Comparison of ENCODE assay signal across 9 mouse cellular contexts in genomic region chr7:34569747-34570113, GRCm38 (mm10).
A peak's percentile ranks its signal among the peaks of the same experiment; 100 is the strongest.
DNase-seq lines count a peak whose midpoint lies in the region; ATAC-seq lines count a peak whose summit lies in the region.
"Had no signal": no experiment of that assay in that cellular context is flagged by ENCODE, and none has a peak within 500 bp of the region (broad histone marks: within the 10 kb centered on the region; RNA-seq: fewer than 3 reads in every experiment).

No protein-coding gene starts in this region.

- H3K9ac ChIP-seq in liver, embryonic 11.5 days (ENCODE audit: low read depth, low read length): no peak overlapping the region
- peak overlapping the region; percentile 53 for H3K9ac ChIP-seq in forebrain, embryonic 11.5 days (ENCODE audit: low read length)
- H3K9ac ChIP-seq in neural tube, embryonic 13.5 days: peak overlapping the region; percentile 64; the same call in 1 of the 2 replicates

- DNase-seq in liver, embryonic 11.5 days (ENCODE audit: low spot score): no peak
- DNase-seq in liver: no peak
- DNase-seq in forebrain, embryonic 11.5 days (ENCODE audit: low spot score): no peak
- DNase-seq in hindlimb bud, embryonic 11.5 days (ENCODE audit: extremely low spot score, low read depth, low spot score): peak; percentile 18
- DNase-seq in urinary bladder, postnatal 4 days (ENCODE audit: low spot score in 2 of 2): no peak
- no peak for DNase-seq in ovary, adult 18-20 months (ENCODE audit: low spot score)
- no peak for DNase-seq in layer of hippocampus, adult 8-10 months (ENCODE audit: low spot score in 2 of 2)
- DNase-seq: cerebellum, adult 9-11 months had no signal

- WGBS in liver, embryonic 11.5 days: 26% methylated on average over 8 of the region's 8 CpGs
- WGBS in forebrain, embryonic 11.5 days: 21% methylated on average over 8 of the region's 8 CpGs
- 34% methylated on average over 8 of the region's 8 CpGs for WGBS in neural tube, embryonic 13.5 days

- 0 out of 2 replicates have a peak, but pooled peaks cover 3% of the 10 kb centered on the region for H3K27me3 ChIP-seq in liver, embryonic 11.5 days (replicated peaks; ENCODE audit: control insufficient read depth, insufficient read depth, low read length)
- no peaks in the 10 kb centered on the region for H3K27me3 ChIP-seq in forebrain, embryonic 11.5 days (ENCODE audit: control insufficient read depth, insufficient read depth, low read length)
- H3K27me3 ChIP-seq in neural tube, embryonic 13.5 days: no peaks in the 10 kb centered on the region

- H3K36me3 ChIP-seq in liver, embryonic 11.5 days (ENCODE audit: control insufficient read depth, insufficient read depth, low read length): no peaks in the 10 kb centered on the region
- no peaks in the 10 kb centered on the region for H3K36me3 ChIP-seq in forebrain, embryonic 11.5 days (ENCODE audit: control insufficient read depth, insufficient read depth, low read length)
- H3K36me3 ChIP-seq in neural tube, embryonic 13.5 days: no peaks in the 10 kb centered on the region

- 0 out of 2 replicates have a peak, but pooled peaks cover 7% of the 10 kb centered on the region for H3K4me1 ChIP-seq in liver, embryonic 11.5 days (replicated peaks; ENCODE audit: control insufficient read depth, insufficient read depth, low read length)
- peaks cover 16% of the 10 kb centered on the region for H3K4me1 ChIP-seq in forebrain, embryonic 11.5 days (replicated peaks; ENCODE audit: control insufficient read depth, insufficient read depth, low read length)
- peaks cover 19% of the 10 kb centered on the region for H3K4me1 ChIP-seq in neural tube, embryonic 13.5 days (replicated peaks)

- ATAC-seq in liver, embryonic 11.5 days (replicated peaks; ENCODE audit: low FRiP score): no peak
- ATAC-seq in forebrain, embryonic 11.5 days (replicated peaks; ENCODE audit: low FRiP score): no peak
- 0 out of 2 replicates have a peak, but pooled peaks have one; percentile 8 for ATAC-seq in neural tube, embryonic 13.5 days (ENCODE audit: low read depth)

- no peak overlapping the region for H3K27ac ChIP-seq in liver, embryonic 11.5 days (ENCODE audit: low read depth, low read length)
- H3K27ac ChIP-seq in forebrain, embryonic 11.5 days (ENCODE audit: low read depth, low read length): peak overlapping the region; percentile 75; the same call in 1 of the 2 replicates
- H3K27ac ChIP-seq in neural tube, embryonic 13.5 days (replicated peaks): peak overlapping the region; percentile 68; the same call in 1 of the 2 replicates

- no peaks in the 10 kb centered on the region for H3K9me3 ChIP-seq in liver, embryonic 11.5 days (ENCODE audit: control insufficient read depth, low read length)
- H3K9me3 ChIP-seq in forebrain, embryonic 11.5 days (ENCODE audit: control insufficient read depth, low read length): no peaks in the 10 kb centered on the region
- no peaks in the 10 kb centered on the region for H3K9me3 ChIP-seq in neural tube, embryonic 13.5 days

- H3K4me2 ChIP-seq in liver, embryonic 11.5 days: peak overlapping the region; percentile 62
- H3K4me2 ChIP-seq in forebrain, embryonic 11.5 days (ENCODE audit: low read depth, low read length, severe bottlenecking): peak overlapping the region; percentile 54; the same call in 1 of the 2 replicates
- peak overlapping the region; percentile 59 for H3K4me2 ChIP-seq in neural tube, embryonic 13.5 days

- no peak overlapping the region for H3K4me3 ChIP-seq in liver, embryonic 11.5 days (ENCODE audit: low read depth, low read length)
- peak overlapping the region; percentile 27; the same call in 1 of the 2 replicates for H3K4me3 ChIP-seq in forebrain, embryonic 11.5 days (ENCODE audit: low read depth, low read length)
- no peak overlapping the region for H3K4me3 ChIP-seq in neural tube, embryonic 13.5 days
